Mouse (Mus musculus) liver, embryonic 16.5 days (tissue): ENCODE results near the gene Cdh13. TPM values are rescaled to one million over a fixed set of nuclear protein-coding genes. Genes with fewer than 3 reads are reported as not detected.

Experiments used
- ATAC-seq: fragments of 200-750 bp; cut with Nextera tagmentation; 2 replicates; pipeline ENCODE4 v1.8.0; 2017; ENCODE audit warnings: low read depth, mild to moderate bottlenecking, moderate number of reproducible peaks, moderate library complexity
- H3K27ac ChIP-seq: fragments of 300-500 bp; sonication (generic); 2 replicates; pipeline ENCODE4 v1.5.1; 2014; ENCODE audit warnings: mild to moderate bottlenecking, low read length
- H3K27me3 ChIP-seq: fragments of 300-500 bp; sonication (generic); 2 replicates; pipeline ENCODE4 v1.6.1; 2014; ENCODE audit warnings: low read depth, low read length, mixed read lengths; ENCODE audit not compliant: control insufficient read depth, insufficient read depth
- H3K36me3 ChIP-seq: fragments of 300-500 bp; sonication (generic); 2 replicates; pipeline ENCODE4 v1.6.1; 2014; ENCODE audit warnings: mild to moderate bottlenecking; ENCODE audit not compliant: control insufficient read depth, insufficient read depth
- H3K4me1 ChIP-seq: fragments of 300-500 bp; sonication (generic); 2 replicates; pipeline ENCODE4 v1.6.1; 2014; ENCODE audit warnings: low read depth, low read length, mixed read lengths; ENCODE audit not compliant: control insufficient read depth
- H3K4me2 ChIP-seq: fragments of 300-500 bp; sonication (generic); 2 replicates; pipeline ENCODE4 v1.6.1; 2014; ENCODE audit warnings: low read depth, low read length, mixed read lengths
- H3K4me3 ChIP-seq: fragments of 300-500 bp; sonication (generic); 2 replicates; pipeline ENCODE4 v1.5.1; 2014; ENCODE audit warnings: low read depth, mild to moderate bottlenecking, low read length
- H3K9ac ChIP-seq: fragments of 300-500 bp; sonication (generic); 2 replicates; pipeline ENCODE4 v1.6.1; 2014; ENCODE audit warnings: low read depth, low read length
- H3K9me3 ChIP-seq: fragments of 300-500 bp; sonication (generic); replicated peaks from 2 replicates; pipeline ENCODE4 v1.6.1; 2016; ENCODE audit warnings: low read length; ENCODE audit not compliant: control insufficient read depth
- WGBS: fragments of 180-500 bp; shearing (Covaris S2); extraction: QIAGEN DNeasy Blood & Tissue Kit; methylation state at CpG from one replicate; pipeline ENCODE4 v1.1.7; 2014; ENCODE audit not compliant: insufficient replicate concordance; 5-methylcytosine and 5-hydroxymethylcytosine counted together
- polyA plus RNA-seq: library from polyadenylated mRNA; unstranded; fragments of >200 nt; fragmentation: Nextera tagmentation; extraction: Ambion mirVana; gene quantifications from 2 replicates; pipeline ENCODE4 v1.2.1, GENCODE M21; 2015

The Cdh13 gene
- polyA plus RNA-seq, 1 experiment from 2014 or later = 1.0 TPM

- ATAC-seq = no peak
- no peak overlapping the region for H3K4me3 ChIP-seq
- H3K27me3 ChIP-seq = no peaks in the 10 kb centered on the region
- H3K27ac ChIP-seq = no peak overlapping the region
- WGBS = 63% methylated on average over 12 of the region's 12 CpGs
- no peaks in the 10 kb centered on the region for H3K36me3 ChIP-seq
- H3K9me3 ChIP-seq = no peaks in the 10 kb centered on the region
- H3K4me2 ChIP-seq = no peak overlapping the region
- no peaks in the 10 kb centered on the region for H3K4me1 ChIP-seq
- H3K9ac ChIP-seq = no peak overlapping the region
Observed at GRCm38 (mm10) chr8:118316440-118316839, 32.9 kb downstream of the Cdh13 start.

DNA sequence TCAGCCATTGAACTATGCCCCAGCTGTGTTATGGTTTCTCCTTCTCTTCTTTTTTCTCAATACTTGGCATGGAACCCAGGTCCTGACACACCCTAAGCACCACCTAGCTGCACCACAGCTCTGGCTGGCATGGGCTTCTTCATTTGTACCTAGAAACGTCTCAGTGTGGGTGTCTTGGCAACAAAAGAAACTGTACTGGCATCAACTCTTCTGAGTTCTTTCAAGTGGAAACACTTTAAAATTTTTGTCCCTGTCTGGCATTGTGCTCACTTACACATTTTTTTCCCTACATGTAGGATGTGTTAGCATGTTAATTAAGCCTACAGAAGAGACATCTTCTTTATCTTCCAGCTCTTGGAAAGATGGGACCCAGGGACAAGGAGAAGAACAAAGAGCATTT, 37.0 kb downstream of the Cdh13 start:
- 51% methylated on average over 1 of the region's 1 CpGs for WGBS
- H3K4me3 ChIP-seq = no peak overlapping the region
- ATAC-seq = no peak
- H3K36me3 ChIP-seq = no peaks in the 10 kb centered on the region
- no peaks in the 10 kb centered on the region for H3K27me3 ChIP-seq
- no peak overlapping the region for H3K27ac ChIP-seq
- H3K9me3 ChIP-seq = no peaks in the 10 kb centered on the region
- H3K4me2 ChIP-seq = no peak overlapping the region
- H3K9ac ChIP-seq = no peak overlapping the region
- no peaks in the 10 kb centered on the region for H3K4me1 ChIP-seq

DNA sequence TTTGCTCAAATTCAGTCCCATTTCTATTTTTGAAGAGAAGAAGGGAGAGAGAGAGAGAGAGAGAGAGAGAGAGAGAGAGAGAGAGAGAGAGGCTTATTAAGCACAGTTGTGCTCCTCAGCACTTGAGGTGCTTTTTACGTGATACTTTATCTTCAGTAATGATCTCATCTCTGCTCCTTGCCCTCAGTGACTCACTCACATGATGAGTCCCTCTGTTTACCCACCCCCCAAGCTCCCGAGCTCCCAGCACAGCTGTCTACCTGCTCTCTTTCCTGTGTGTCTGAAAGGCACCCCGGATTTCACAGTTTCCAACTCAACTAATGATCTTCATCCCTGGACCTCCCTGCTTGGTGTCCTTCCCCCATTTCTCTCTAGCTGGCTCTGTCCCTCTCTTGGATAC, 39.9 kb downstream of the Cdh13 start:
- Histone ChIP-seq H3K4me3 (no peak overlapping the region), H3K9ac (no peak overlapping the region), H3K27ac (no peak overlapping the region), H3K9me3 (no peaks in the 10 kb centered on the region; the same call in 1 of the 2 replicates), H3K4me2 (no peak overlapping the region), H3K27me3 (no peaks in the 10 kb centered on the region), H3K4me1 (no peaks in the 10 kb centered on the region), H3K36me3 (no peaks in the 10 kb centered on the region)
- 38% methylated on average over 3 of the region's 3 CpGs for WGBS
- ATAC-seq = no peak

GRCm38 (mm10) chr8:118334933-118335332, 51.4 kb downstream of the Cdh13 start:
- Histone ChIP-seq H3K4me2 (no peak overlapping the region), H3K9me3 (0 out of 2 replicates have a peak, but pooled peaks cover 2% of the 10 kb centered on the region), H3K4me3 (no peak overlapping the region), H3K27me3 (no peaks in the 10 kb centered on the region), H3K27ac (no peak overlapping the region), H3K9ac (no peak overlapping the region), H3K36me3 (no peaks in the 10 kb centered on the region), H3K4me1 (no peaks in the 10 kb centered on the region)
- no peak for ATAC-seq
- 58% methylated on average over 7 of the region's 7 CpGs for WGBS

DNA sequence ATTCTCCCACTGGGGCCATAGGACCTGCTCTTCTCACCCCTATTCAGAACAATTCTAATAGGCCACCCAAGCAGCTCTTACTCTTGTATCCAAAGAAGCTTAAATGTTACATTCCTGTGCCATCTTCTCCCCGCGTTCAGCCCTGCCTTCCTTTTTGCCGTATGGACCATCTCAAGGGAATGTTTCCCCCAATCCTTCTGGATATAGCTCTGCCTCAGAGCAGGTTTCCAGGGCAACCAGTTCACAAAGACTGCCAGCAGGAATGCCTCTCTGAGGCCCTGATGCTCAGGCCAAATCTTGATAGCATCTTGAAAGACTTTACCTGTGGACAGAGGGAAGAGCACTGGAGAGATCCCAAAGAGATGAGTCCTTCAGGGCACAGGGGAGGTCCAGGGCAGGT, 56.2 kb downstream of the Cdh13 start:
- no peaks in the 10 kb centered on the region for H3K36me3 ChIP-seq
- H3K4me2 ChIP-seq = no peak overlapping the region
- 0 out of 2 replicates have a peak, but pooled peaks cover 2% of the 10 kb centered on the region for H3K9me3 ChIP-seq
- no peaks in the 10 kb centered on the region for H3K4me1 ChIP-seq
- no peak overlapping the region for H3K4me3 ChIP-seq
- H3K27me3 ChIP-seq = no peaks in the 10 kb centered on the region
- no peak for ATAC-seq
- WGBS = 81% methylated on average over 3 of the region's 3 CpGs
- H3K9ac ChIP-seq = no peak overlapping the region
- H3K27ac ChIP-seq = no peak overlapping the region

DNA sequence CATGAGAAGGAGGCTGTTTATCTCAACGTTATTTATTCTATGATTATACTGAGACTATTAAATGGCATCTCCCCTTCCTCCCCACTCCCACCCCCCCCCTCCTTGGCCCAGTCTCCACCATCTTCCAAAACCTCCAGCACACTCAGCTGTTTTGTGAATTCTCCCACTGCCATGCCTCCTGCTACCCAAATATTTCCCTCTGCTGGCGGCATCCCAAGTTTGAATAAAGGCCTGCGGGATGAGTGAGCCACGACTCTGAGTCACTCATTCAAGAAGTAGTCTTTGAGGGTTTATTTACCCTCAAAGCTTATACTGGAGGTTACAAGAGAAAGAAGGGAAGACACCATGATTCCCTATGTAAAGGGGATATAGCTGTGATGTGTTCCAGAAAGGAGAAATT, 59.7 kb downstream of the Cdh13 start:
- WGBS = 67% methylated on average over 4 of the region's 4 CpGs
- no peaks in the 10 kb centered on the region for H3K9me3 ChIP-seq
- no peak for ATAC-seq

DNA sequence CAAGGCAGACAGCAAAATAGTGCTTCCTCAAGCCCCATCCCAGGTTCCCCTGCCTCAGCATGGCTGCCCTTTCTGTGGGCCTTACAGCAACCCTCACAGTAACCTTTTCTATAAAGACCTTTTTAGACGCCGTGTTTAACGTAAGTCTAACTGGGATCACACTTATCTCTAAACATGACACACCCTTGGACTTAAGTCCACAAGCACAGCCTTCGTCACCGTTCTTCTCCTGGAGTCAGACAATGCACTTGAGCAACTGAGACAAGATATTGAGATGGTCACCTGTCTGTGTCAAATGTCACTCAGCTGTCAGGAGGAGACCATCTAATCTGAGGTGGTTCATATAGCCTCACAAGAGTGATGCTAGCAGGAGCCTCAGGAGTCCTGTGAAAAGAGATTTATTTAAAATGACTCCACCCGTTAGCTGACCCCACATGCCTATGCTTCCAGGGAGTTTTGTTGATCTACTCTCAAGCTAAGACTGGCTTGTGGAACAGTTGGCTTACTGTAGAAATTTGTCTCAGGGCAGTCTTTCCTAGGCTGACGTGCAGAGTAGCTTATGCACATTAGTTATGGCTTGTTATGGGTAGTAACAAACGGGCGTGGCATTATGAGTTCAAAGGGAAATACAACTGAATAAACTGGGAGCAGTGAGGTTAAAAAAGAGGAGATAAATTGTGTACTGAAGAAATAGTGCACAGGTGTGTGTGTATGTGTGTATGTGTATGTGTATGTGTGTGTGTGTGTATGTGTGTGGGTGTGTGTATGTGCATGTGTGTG, 65.4 kb downstream of the Cdh13 start:
- Histone ChIP-seq H3K4me2 (no peak overlapping the region), H3K9ac (no peak overlapping the region), H3K27ac (no peak overlapping the region), H3K36me3 (no peaks in the 10 kb centered on the region), H3K4me3 (no peak overlapping the region), H3K9me3 (no peaks in the 10 kb centered on the region), H3K4me1 (no peaks in the 10 kb centered on the region), H3K27me3 (no peaks in the 10 kb centered on the region)
- no peak for ATAC-seq
- WGBS = 62% methylated on average over 9 of the region's 9 CpGs

More for the DNA sequence above, 59.7 kb downstream of the Cdh13 start:
- Histone ChIP-seq H3K4me2 (no peak overlapping the region), H3K27me3 (no peaks in the 10 kb centered on the region), H3K4me1 (no peaks in the 10 kb centered on the region), H3K4me3 (no peak overlapping the region), H3K9ac (no peak overlapping the region), H3K27ac (no peak overlapping the region), H3K36me3 (no peaks in the 10 kb centered on the region)

DNA sequence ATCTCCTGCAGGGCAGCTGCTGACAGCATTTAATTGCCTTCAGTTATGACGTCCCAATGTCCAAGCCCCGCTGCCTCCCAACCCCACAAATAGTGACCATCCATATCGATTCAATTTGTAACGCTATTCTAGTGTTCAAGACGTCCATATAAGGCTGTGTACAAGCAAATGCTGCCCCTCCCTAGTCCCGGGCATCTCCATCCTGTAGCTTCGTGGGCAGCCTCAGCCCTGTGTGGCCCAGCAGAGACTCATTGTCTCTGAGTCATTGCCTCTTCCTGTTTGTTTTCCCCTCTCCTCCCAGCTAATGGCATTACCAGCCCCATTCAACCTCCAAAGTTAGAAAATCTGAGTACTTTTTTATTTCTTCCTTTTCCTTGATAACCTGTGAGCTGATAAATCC, 66.6 kb downstream of the Cdh13 start:
- H3K4me3 ChIP-seq = no peak overlapping the region
- H3K9me3 ChIP-seq = no peaks in the 10 kb centered on the region
- no peak overlapping the region for H3K9ac ChIP-seq
- H3K4me1 ChIP-seq = no peaks in the 10 kb centered on the region
- WGBS = 27% methylated on average over 7 of the region's 7 CpGs
- H3K4me2 ChIP-seq = no peak overlapping the region
- H3K27ac ChIP-seq = no peak overlapping the region
- H3K27me3 ChIP-seq = no peaks in the 10 kb centered on the region
- H3K36me3 ChIP-seq = no peaks in the 10 kb centered on the region
- no peak for ATAC-seq

- ATAC-seq = no peak
- H3K4me3 ChIP-seq = no peak overlapping the region
- H3K27me3 ChIP-seq = no peaks in the 10 kb centered on the region
- H3K27ac ChIP-seq = no peak overlapping the region
- no peak overlapping the region for H3K4me2 ChIP-seq
- H3K36me3 ChIP-seq = no peaks in the 10 kb centered on the region
- WGBS = 54% methylated on average over 4 of the region's 4 CpGs
- H3K4me1 ChIP-seq = no peaks in the 10 kb centered on the region
- no peak overlapping the region for H3K9ac ChIP-seq
- no peaks in the 10 kb centered on the region for H3K9me3 ChIP-seq
Observed at GRCm38 (mm10) chr8:118353022-118353421, 69.5 kb downstream of the Cdh13 start.
